In the genomic region with DNA sequence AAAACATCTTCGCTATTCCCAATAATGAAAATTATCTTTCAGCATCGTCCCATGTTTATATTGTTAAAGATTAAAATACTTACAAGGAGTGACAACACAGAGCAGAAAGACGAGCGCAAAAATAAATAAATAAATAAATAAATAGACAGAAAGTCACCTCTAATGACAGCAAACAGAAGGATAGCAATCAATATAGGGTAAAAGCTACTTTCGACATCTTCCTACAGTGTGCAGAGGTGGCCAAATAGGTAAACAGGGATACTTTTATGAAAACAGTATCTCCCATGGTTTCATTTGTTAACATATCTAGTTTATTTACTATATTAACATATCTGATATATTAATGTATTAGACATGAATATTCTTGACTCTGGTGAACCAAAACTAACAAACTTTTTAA, we compare ENCODE assay signal across 24 mouse cellular contexts. TPM values are rescaled to one million over a fixed set of nuclear protein-coding genes. Genes with fewer than 3 reads are reported as not detected.
DNase-seq lines count a peak whose midpoint lies in the region; ATAC-seq and TF ChIP-seq lines count a peak whose summit lies in the region.
"Had no signal": no experiment of that assay in that cellular context is flagged by ENCODE, and none has a peak within 500 bp of the region (broad histone marks: within the 10 kb centered on the region; RNA-seq: fewer than 3 reads in every experiment).

No protein-coding gene starts in this region.

- DNase-seq in liver, adult 2 months (ENCODE audit: extremely low read depth, low read depth, low spot score), result peak; percentile 71
- no peak for DNase-seq in liver, embryonic 11.5 days (ENCODE audit: low spot score)
- DNase-seq in liver, postnatal 0 days, result no peak
- DNase-seq in liver, result no peak
- DNase-seq in midbrain, embryonic 11.5 days (ENCODE audit: low spot score, missing footprints), result peak; percentile 12
- DNase-seq in midbrain, embryonic 10.5 days (ENCODE audit: low spot score), result no peak
- DNase-seq in gastrocnemius, postnatal 25 days, result no peak
- DNase-seq: adrenal gland, adult 2 months; adrenal gland, adult 8-10 months; adrenal gland, postnatal 10 days; adrenal gland, postnatal 14 days; adrenal gland, postnatal 25 days; adrenal gland, postnatal 36 days; B cell, adult 2 months; cerebellum, adult 11 months; cerebellum, adult 11-12 months had no signal

- no peak overlapping the region for H3K4me2 ChIP-seq in liver, embryonic 11.5 days
- H3K4me2 ChIP-seq in liver, postnatal 0 days (ENCODE audit: low read depth, low read length), result no peak overlapping the region
- no peak overlapping the region for H3K4me2 ChIP-seq in midbrain, embryonic 11.5 days

- H3K9ac ChIP-seq in liver, adult 2 months (ENCODE audit: low read depth, low read length), result no peak overlapping the region
- no peak overlapping the region for H3K9ac ChIP-seq in liver, embryonic 11.5 days (ENCODE audit: low read depth, low read length)
- H3K9ac ChIP-seq in liver, postnatal 0 days (replicated peaks), result no peak overlapping the region
- no peak overlapping the region for H3K9ac ChIP-seq in midbrain, embryonic 11.5 days (ENCODE audit: low read length)

- H3K27me3 ChIP-seq in liver, adult 2 months (ENCODE audit: control insufficient read depth, insufficient read depth, low read length), result no peaks in the 10 kb centered on the region
- H3K27me3 ChIP-seq in liver, embryonic 11.5 days (replicated peaks; ENCODE audit: control insufficient read depth, insufficient read depth, low read length), result no peaks in the 10 kb centered on the region
- no peaks in the 10 kb centered on the region for H3K27me3 ChIP-seq in liver, postnatal 0 days (ENCODE audit: insufficient read depth, low read length)
- H3K27me3 ChIP-seq in midbrain, embryonic 11.5 days (ENCODE audit: control insufficient read depth, insufficient read depth, low read length), result no peaks in the 10 kb centered on the region
- no peaks in the 10 kb centered on the region for H3K27me3 ChIP-seq in midbrain, embryonic 10.5 days (ENCODE audit: low read depth, poor library complexity, severe bottlenecking)
- no peaks in the 10 kb centered on the region for H3K27me3 ChIP-seq in small intestine, adult 2 months (ENCODE audit: control insufficient read depth, insufficient read depth, low read length)
- H3K27me3 ChIP-seq: CH12.LX, Patski had no signal

- no peaks in the 10 kb centered on the region for H3K9me3 ChIP-seq in liver, embryonic 11.5 days (ENCODE audit: control insufficient read depth, low read length)
- no peaks in the 10 kb centered on the region for H3K9me3 ChIP-seq in liver, postnatal 0 days (ENCODE audit: low read length)
- H3K9me3 ChIP-seq in midbrain, embryonic 11.5 days (ENCODE audit: control insufficient read depth, low read length), result no peaks in the 10 kb centered on the region
- no peaks in the 10 kb centered on the region for H3K9me3 ChIP-seq in midbrain, embryonic 10.5 days (replicated peaks)

- H3K4me3 ChIP-seq in liver, adult 2 months (ENCODE audit: insufficient read depth, low read depth, low read length), result no peak overlapping the region
- H3K4me3 ChIP-seq in liver, embryonic 11.5 days (ENCODE audit: low read depth, low read length), result no peak overlapping the region
- no peak overlapping the region for H3K4me3 ChIP-seq in liver, postnatal 0 days (ENCODE audit: low read depth, low read length)
- H3K4me3 ChIP-seq in midbrain, embryonic 11.5 days (ENCODE audit: low read depth, low read length), result no peak overlapping the region
- H3K4me3 ChIP-seq in midbrain, embryonic 10.5 days, result no peak overlapping the region
- no peak overlapping the region for H3K4me3 ChIP-seq in small intestine, adult 2 months (ENCODE audit: low read depth, low read length)

- TF ChIP-seq CTCF in liver, adult 2 months (IDR thresholded peaks at IDR 0.05; ENCODE audit: low read depth, low read length), result no peak
- no peak for TF ChIP-seq CTCF in liver, postnatal 0 days (IDR thresholded peaks at IDR 0.05; ENCODE audit: low read depth)
- no peak for TF ChIP-seq CTCF in small intestine, adult 2 months (IDR thresholded peaks at IDR 0.05; ENCODE audit: extremely low read depth, insufficient read length, insufficient replicate concordance, low read depth, low read length)

- H3K4me1 ChIP-seq in liver, adult 2 months (ENCODE audit: control insufficient read depth, insufficient read depth, low read length), result peaks cover 17% of the 10 kb centered on the region
- peaks cover 14% of the 10 kb centered on the region for H3K4me1 ChIP-seq in liver, embryonic 11.5 days (replicated peaks; ENCODE audit: control insufficient read depth, insufficient read depth, low read length)
- H3K4me1 ChIP-seq in liver, postnatal 0 days (ENCODE audit: insufficient read depth), result peaks cover 30% of the 10 kb centered on the region
- H3K4me1 ChIP-seq in midbrain, embryonic 11.5 days (ENCODE audit: control insufficient read depth, insufficient read depth, low read length), result no peaks in the 10 kb centered on the region
- no peaks in the 10 kb centered on the region for H3K4me1 ChIP-seq in midbrain, embryonic 10.5 days
- H3K4me1 ChIP-seq in small intestine, adult 2 months (ENCODE audit: control insufficient read depth, insufficient read depth, insufficient read length, low read length), result peaks cover 63% of the 10 kb centered on the region

- TF ChIP-seq POLR2A in liver, adult 2 months (IDR thresholded peaks at IDR 0.05; ENCODE audit: extremely low read depth, insufficient read depth, low read length), result no peak
- no peak for TF ChIP-seq POLR2A in small intestine, adult 2 months (IDR thresholded peaks at IDR 0.05; ENCODE audit: low read depth, low read length)

- ATAC-seq in liver, embryonic 11.5 days (replicated peaks; ENCODE audit: low FRiP score), result no peak
- ATAC-seq in liver, postnatal 0 days, result peak; percentile 76
- no peak for ATAC-seq in midbrain, embryonic 11.5 days (ENCODE audit: low FRiP score)
- ATAC-seq: activated CD4-positive, CD25-positive, alpha-beta regulatory T cell, adult 4 months; CD4-positive, CD25-positive, alpha-beta regulatory T cell, adult 4 months; Patski had no signal

- H3K79me2 ChIP-seq in liver, adult 2 months (ENCODE audit: control insufficient read depth, insufficient read depth, low read length), result no peaks in the 10 kb centered on the region

- H3K27ac ChIP-seq in liver, adult 2 months (replicated peaks; ENCODE audit: insufficient read depth, low read depth, low read length), result no peak overlapping the region
- no peak overlapping the region for H3K27ac ChIP-seq in liver, embryonic 11.5 days (ENCODE audit: low read depth, low read length)
- peak overlapping the region; percentile 71 for H3K27ac ChIP-seq in liver, postnatal 0 days (ENCODE audit: low read depth)
- H3K27ac ChIP-seq in midbrain, embryonic 11.5 days (ENCODE audit: low read depth, low read length), result no peak overlapping the region
- no peak overlapping the region for H3K27ac ChIP-seq in midbrain, embryonic 10.5 days (replicated peaks)
- peak overlapping the region; percentile 87 for H3K27ac ChIP-seq in small intestine, adult 2 months (ENCODE audit: insufficient read depth, low read depth, low read length)

- 39% methylated on average over 5 of the region's 5 CpGs for whole genome bisulfite sequencing in liver, adult 2 months
- WGBS in liver, embryonic 11.5 days, result 88% methylated on average over 5 of the region's 5 CpGs
- WGBS in liver, postnatal 0 days (ENCODE audit: insufficient replicate concordance), result 71% methylated on average over 5 of the region's 5 CpGs
- WGBS in midbrain, embryonic 11.5 days, result 93% methylated on average over 5 of the region's 5 CpGs
- 96% methylated on average over 5 of the region's 5 CpGs for WGBS in midbrain, embryonic 10.5 days
- 83% methylated on average over 5 of the region's 5 CpGs for WGBS in small intestine, adult 2 months

- no peak for TF ChIP-seq EP300 in liver, postnatal 0 days (IDR thresholded peaks at IDR 0.05; ENCODE audit: low read depth)

- no peaks in the 10 kb centered on the region for H3K36me3 ChIP-seq in liver, adult 2 months (ENCODE audit: control insufficient read depth, insufficient read depth, low read length)
- no peaks in the 10 kb centered on the region for H3K36me3 ChIP-seq in liver, embryonic 11.5 days (ENCODE audit: control insufficient read depth, insufficient read depth, low read length)
- no peaks in the 10 kb centered on the region for H3K36me3 ChIP-seq in liver, postnatal 0 days (replicated peaks; ENCODE audit: insufficient read depth, low read length)
- no peaks in the 10 kb centered on the region for H3K36me3 ChIP-seq in midbrain, embryonic 11.5 days (ENCODE audit: control insufficient read depth, insufficient read depth, low read length)
- H3K36me3 ChIP-seq in midbrain, embryonic 10.5 days, result no peaks in the 10 kb centered on the region
- H3K36me3 ChIP-seq in small intestine, adult 2 months (ENCODE audit: control insufficient read depth, insufficient read depth, low read length), result peaks cover 4% of the 10 kb centered on the region; the same call in 1 of the 2 replicates
- H3K36me3 ChIP-seq: G1E had no signal

RNA-seq across cellular contexts. Expression of a gene that starts 34.9 kb away (rescaled TPM):
- total RNA-seq in liver, adult 2 months (2014; rRNA removed), result 3,004 and 3,021 TPM in 2 replicates
- polyA plus RNA-seq in liver, adult 2 months (2012; rRNA removed), result 2,202 and 2,235 TPM in 2 replicates
- polyA plus RNA-seq in liver, embryonic 11.5 days (2014; fragmentation: Nextera tagmentation; extraction: Ambion mirVana), result 8.7 and 10.6 TPM in 2 replicates
- polyA plus RNA-seq in liver, postnatal 0 days (2015; fragmentation: Nextera tagmentation; extraction: Ambion mirVana), result 3,365 and 3,457 TPM in 2 replicates
- not detected in 2 replicates for polyA plus RNA-seq in midbrain, embryonic 11.5 days (2014; fragmentation: Nextera tagmentation; extraction: Ambion mirVana)
- not detected in 2 replicates for polyA plus RNA-seq in midbrain, embryonic 10.5 days (2016; fragmentation: Nextera tagmentation; extraction: Ambion mirVana)
- 3.4 TPM in 1 of 2 replicates, not detected in the other for polyA plus RNA-seq in small intestine, adult 2 months (2012; rRNA removed)
- total RNA-seq in gastrocnemius, postnatal 25 days (2021), result under 1 TPM; 0.84 to 0.96 TPM
- total RNA-seq: adrenal gland, postnatal 25 days; ES-E14; G1E; MEL had no signal
- polyA plus RNA-seq: activated CD4-positive, CD25-positive, alpha-beta regulatory T cell, adult 4 months; CD4-positive, CD25-positive, alpha-beta regulatory T cell, adult 4 months; G1E had no signal

RNA-seq across cellular contexts. Expression of a gene that starts 35.5 kb away (rescaled TPM):
- 4.3 and 4.8 TPM in 2 replicates for total RNA-seq in liver, adult 2 months (2014; rRNA removed)
- 2.3 and 2.8 TPM in 2 replicates for polyA plus RNA-seq in liver, adult 2 months (2012; rRNA removed)
- 10.1 and 12.4 TPM in 2 replicates for polyA plus RNA-seq in liver, embryonic 11.5 days (2014; fragmentation: Nextera tagmentation; extraction: Ambion mirVana)
- 2.9 and 3.0 TPM in 2 replicates for polyA plus RNA-seq in liver, postnatal 0 days (2015; fragmentation: Nextera tagmentation; extraction: Ambion mirVana)
- polyA plus RNA-seq in midbrain, embryonic 11.5 days (2014; fragmentation: Nextera tagmentation; extraction: Ambion mirVana), result 3.3 and 4.5 TPM in 2 replicates
- polyA plus RNA-seq in midbrain, embryonic 10.5 days (2016; fragmentation: Nextera tagmentation; extraction: Ambion mirVana), result 2.5 and 2.6 TPM in 2 replicates
- 4.7 and 13.9 TPM in 2 replicates for polyA plus RNA-seq in small intestine, adult 2 months (2012; rRNA removed)
- 10 to 100 TPM; 46.3 to 48.9 TPM for total RNA-seq in gastrocnemius, postnatal 25 days (2021)
- polyA plus RNA-seq: G1E had no signal

Comparison
In these comparisons a context has a peak if more than half of its experiments do, and no peak if none do; other contexts are left out.
1. DNase-seq: peak in liver, adult 2 months (single experiment) and midbrain, embryonic 11.5 days (single experiment); none in liver, embryonic 11.5 days (single experiment), liver, postnatal 0 days (single experiment), liver (single experiment), midbrain, embryonic 10.5 days (single experiment) and gastrocnemius, postnatal 25 days (single experiment).
2. H3K27ac ChIP-seq: peak in liver, postnatal 0 days (single experiment) and small intestine, adult 2 months (single experiment); none in liver, adult 2 months (single experiment), liver, embryonic 11.5 days (single experiment), midbrain, embryonic 11.5 days (single experiment) and midbrain, embryonic 10.5 days (single experiment).
3. RNA of a gene that starts 34.9 kb away (polyA plus RNA-seq): 3,365 to 3,457 TPM in liver, postnatal 0 days and 2,202 to 2,235 TPM in liver, adult 2 months; 8.7 to 10.6 TPM in liver, embryonic 11.5 days, 3.4 TPM in small intestine, adult 2 months, not detected in midbrain, embryonic 10.5 days and not detected in midbrain, embryonic 11.5 days; every median in the first group is over 100 times any median in the second.